Mouse (Mus musculus) heart, embryonic 14.5 days (tissue): ENCODE data around the gene Clcn2. TPM values are rescaled to one million over a fixed set of nuclear protein-coding genes. Genes with fewer than 3 reads are reported as not detected.

Experiments
- ATAC-seq: fragments of 200-750 bp; cut with Nextera tagmentation; 2 replicates; pipeline ENCODE4 v1.8.0; 2017; ENCODE audit warnings: low read depth, moderate TSS enrichment; ENCODE audit not compliant: insufficient number of reproducible peaks, insufficient read depth, low FRiP score
- H3K27ac ChIP-seq, 2 experiments: fragments of 200-500 bp in 1 of 2; fragments of 300-500 bp in 1 of 2; sonication (generic) in 1 of 2; replicated peaks in 1 of 2; 2 replicates each; pipeline ENCODE4 v1.5.1; 2012 to 2014; ENCODE audit warnings: low read depth in 2 of 2, low read length in 2 of 2, control low read depth in 1 of 2, mild to moderate bottlenecking in 1 of 2, mixed read lengths in 1 of 2; ENCODE audit not compliant: control insufficient read depth in 1 of 2, insufficient read depth in 1 of 2
- H3K27me3 ChIP-seq: fragments of 300-500 bp; sonication (generic); 2 replicates; pipeline ENCODE4 v1.6.1; 2014; ENCODE audit warnings: mild to moderate bottlenecking, low read length, control low read depth; ENCODE audit not compliant: control insufficient read depth, insufficient read depth
- H3K36me3 ChIP-seq: fragments of 300-500 bp; sonication (generic); 2 replicates; pipeline ENCODE4 v1.6.1; 2014; ENCODE audit warnings: mild to moderate bottlenecking, control low read depth, low read length, mixed read lengths; ENCODE audit not compliant: control insufficient read depth, insufficient read depth
- H3K4me1 ChIP-seq, 2 experiments: fragments of 200-500 bp in 1 of 2; fragments of 300-500 bp in 1 of 2; sonication (generic) in 1 of 2; 2 replicates each; pipeline ENCODE4 v1.6.1; 2012 to 2014; ENCODE audit warnings: low read length in 2 of 2, control low read depth in 1 of 2, mixed read lengths in 1 of 2; ENCODE audit not compliant: control insufficient read depth in 2 of 2, insufficient read depth in 2 of 2
- H3K4me2 ChIP-seq: fragments of 300-500 bp; sonication (generic); 2 replicates; pipeline ENCODE4 v1.6.1; 2014; ENCODE audit warnings: mild to moderate bottlenecking, low read length
- H3K4me3 ChIP-seq, 2 experiments: fragments of 200-500 bp in 1 of 2; fragments of 300-500 bp in 1 of 2; sonication (generic) in 1 of 2; 2 replicates each; pipeline ENCODE4 v1.5.1; 2012 to 2014; ENCODE audit warnings: low read length in 2 of 2, mild to moderate bottlenecking in 2 of 2, control low read depth in 1 of 2, low read depth in 1 of 2, moderate library complexity in 1 of 2; ENCODE audit not compliant: control insufficient read depth in 1 of 2, insufficient read depth in 1 of 2
- H3K9ac ChIP-seq: fragments of 300-500 bp; sonication (generic); 2 replicates; pipeline ENCODE4 v1.6.1; 2014; ENCODE audit warnings: mild to moderate bottlenecking, low read length
- H3K9me3 ChIP-seq: fragments of 300-500 bp; sonication (generic); 2 replicates; pipeline ENCODE4 v1.6.1; 2016; ENCODE audit warnings: low read length, control low read depth; ENCODE audit not compliant: control insufficient read depth
- WGBS: fragments of 180-500 bp; shearing (Covaris S2); extraction: QIAGEN DNeasy Blood & Tissue Kit; methylation state at CpG from one replicate; pipeline ENCODE4 v1.1.7; 2014; 5-methylcytosine and 5-hydroxymethylcytosine counted together
- polyA plus RNA-seq: library from polyadenylated mRNA; unstranded; fragments of >200 nt; fragmentation: Nextera tagmentation; extraction: Ambion mirVana; gene quantifications from 2 replicates; pipeline ENCODE4 v1.2.1, GENCODE M21; 2014

Clcn2 gene
- polyA plus RNA-seq, 1 experiment from 2014 or later = 5.1 TPM

- ATAC-seq = no peak
- Histone ChIP-seq H3K4me1 (peaks cover 14 to 21% of the 10 kb centered on the region in 2 experiments), H3K4me2 (no peak overlapping the region), H3K36me3 (peaks cover 34% of the 10 kb centered on the region), H3K9ac (no peak overlapping the region), H3K27me3 (no peaks in the 10 kb centered on the region), H3K27ac (no peak overlapping the region), H3K9me3 (no peaks in the 10 kb centered on the region), H3K4me3 (no peak overlapping the region)
- 59% methylated on average over 7 of the region's 7 CpGs for WGBS
Observed at GRCm38 (mm10) chr16:20712889-20713288, 4.7 kb downstream of the Clcn2 start.

- no peak overlapping the region for H3K4me2 ChIP-seq
Observed at GRCm38 (mm10) chr16:20712190-20712589, 5.4 kb downstream of the Clcn2 start.

GRCm38 (mm10) chr16:20710810-20711209 is 6.7 kb downstream of the Clcn2 start:
- H3K4me2 ChIP-seq = no peak overlapping the region
- H3K27ac ChIP-seq = no peak overlapping the region
- H3K4me1 ChIP-seq = peaks cover 10 to 18% of the 10 kb centered on the region in 2 experiments
- no peak for ATAC-seq
- H3K36me3 ChIP-seq = peaks cover 37% of the 10 kb centered on the region
- H3K27me3 ChIP-seq = no peaks in the 10 kb centered on the region
- no peak overlapping the region for H3K9ac ChIP-seq
- H3K4me3 ChIP-seq = no peak overlapping the region
- H3K9me3 ChIP-seq = no peaks in the 10 kb centered on the region
- WGBS = 77% methylated on average over 4 of the region's 4 CpGs

More at GRCm38 (mm10) chr16:20712190-20712589, 5.4 kb downstream of the Clcn2 start:
- Histone ChIP-seq H3K27ac (no peak overlapping the region), H3K4me1 (peaks cover 14 to 21% of the 10 kb centered on the region in 2 experiments), H3K9me3 (no peaks in the 10 kb centered on the region), H3K27me3 (no peaks in the 10 kb centered on the region), H3K36me3 (peaks cover 34% of the 10 kb centered on the region), H3K9ac (no peak overlapping the region), H3K4me3 (no peak overlapping the region)
- WGBS = 78% methylated on average over 9 of the region's 9 CpGs
- no peak for ATAC-seq

- no peak overlapping the region for H3K4me2 ChIP-seq
- WGBS = 94% methylated on average over 11 of the region's 11 CpGs
- H3K27me3 ChIP-seq = no peaks in the 10 kb centered on the region
- H3K4me1 ChIP-seq = peaks cover 7 to 15% of the 10 kb centered on the region in 2 experiments
- H3K27ac ChIP-seq = no peak overlapping the region
- no peak overlapping the region for H3K4me3 ChIP-seq
- no peaks in the 10 kb centered on the region for H3K9me3 ChIP-seq
- H3K9ac ChIP-seq = no peak overlapping the region
- ATAC-seq = no peak
- H3K36me3 ChIP-seq = peaks cover 37% of the 10 kb centered on the region
Observed at GRCm38 (mm10) chr16:20710370-20710769, 7.2 kb downstream of the Clcn2 start.

GRCm38 (mm10) chr16:20708939-20709734 is 8.4 kb downstream of the Clcn2 start:
- WGBS = 70% methylated on average over 19 of the region's 19 CpGs
- Histone ChIP-seq H3K27ac (no peak overlapping the region), H3K9ac (no peak overlapping the region), H3K4me3 (no peak overlapping the region), H3K36me3 (peaks cover 37% of the 10 kb centered on the region), H3K4me2 (no peak overlapping the region), H3K9me3 (no peaks in the 10 kb centered on the region), H3K4me1 (peaks cover 2 to 5% of the 10 kb centered on the region in 2 experiments), H3K27me3 (no peaks in the 10 kb centered on the region)
- ATAC-seq = no peak

- H3K9ac ChIP-seq = no peak overlapping the region
- WGBS = 90% methylated on average over 21 of the region's 21 CpGs
- H3K4me1 ChIP-seq = no peaks in the 10 kb centered on the region
- no peak overlapping the region for H3K27ac ChIP-seq
- ATAC-seq = no peak
- H3K4me3 ChIP-seq = no peak overlapping the region
- peaks cover 37% of the 10 kb centered on the region for H3K36me3 ChIP-seq
- no peaks in the 10 kb centered on the region for H3K27me3 ChIP-seq
- no peaks in the 10 kb centered on the region for H3K9me3 ChIP-seq
- no peak overlapping the region for H3K4me2 ChIP-seq
Observed at GRCm38 (mm10) chr16:20708220-20708938, 9.2 kb downstream of the Clcn2 start.

GRCm38 (mm10) chr16:20706407-20707055 is 11.0 kb downstream of the Clcn2 start:
- no peaks in the 10 kb centered on the region for H3K27me3 ChIP-seq
- peaks cover 13% of the 10 kb centered on the region in 2 experiments for H3K4me1 ChIP-seq
- no peaks in the 10 kb centered on the region for H3K9me3 ChIP-seq
- ATAC-seq = no peak
- no peak overlapping the region for H3K4me2 ChIP-seq
- H3K36me3 ChIP-seq = peaks cover 26% of the 10 kb centered on the region
- no peak overlapping the region for H3K4me3 ChIP-seq
- no peak overlapping the region for H3K27ac ChIP-seq
- WGBS = 84% methylated on average over 2 of the region's 2 CpGs
- H3K9ac ChIP-seq = no peak overlapping the region
